Mouse (Mus musculus): Measurements from ENCODE around the gene Vps26a. TPM values are rescaled to one million over a fixed set of nuclear protein-coding genes. Genes with fewer than 3 reads are reported as not detected.

Gene Vps26a
- polyA plus RNA-seq (2015; fragmentation: Nextera tagmentation; extraction: Ambion mirVana), result 43.3 and 49.1 TPM in 2 replicates

GRCm38 (mm10) chr10:62486618-62487415, at the start of gene Vps26a:
TSS of gene Vps26a (minus strand) at chr10:62486805.

DNA sequence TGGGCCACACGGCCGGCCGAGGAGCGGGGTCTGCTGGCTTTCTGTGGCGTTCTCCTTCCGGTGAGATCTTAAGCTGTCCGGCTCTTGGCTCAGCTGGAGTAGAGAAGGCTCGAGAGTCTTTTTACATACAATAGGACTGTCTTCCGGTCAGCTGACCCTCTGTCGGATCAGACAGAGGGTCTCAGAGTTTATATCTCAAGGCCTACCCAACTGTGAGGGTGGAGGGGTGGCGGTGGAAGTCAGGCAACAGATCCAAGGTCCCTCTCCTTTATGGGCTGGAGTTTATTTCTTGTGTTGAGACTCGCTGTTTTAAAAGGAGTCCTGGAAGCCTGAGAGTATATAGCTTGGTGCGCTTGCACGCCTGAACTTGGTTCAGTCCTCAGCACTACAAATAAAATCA, 40.7 kb upstream of the Vps26a start, which contains the start of gene Srgn:
Gene Srgn (minus strand): TSS at position 101 of the 400 bp plus-strand sequence.

GRCm38 (mm10) chr10:62449364-62450279, 37.0 kb downstream of the Vps26a start, which contains the start of the genes 4930507D05Rik and Supv3l1:
TSS of gene 4930507D05Rik (plus strand) at chr10:62449489.
TSS of gene Supv3l1 (minus strand) at chr10:62449738.

GRCm38 (mm10) chr10:62422255-62422654, 64.3 kb downstream of the Vps26a start, which contains the start of gene Hkdc1:
TSS of gene Hkdc1 (minus strand) at chr10:62422491.

Other genes starting within 250 kb of the Vps26a start
- gene Tacr2, start 234.4 kb downstream of the Vps26a start, polyA plus RNA-seq (2015; fragmentation: Nextera tagmentation; extraction: Ambion mirVana), result 2.5 and 3.9 TPM in 2 replicates
- gene Hk1, start 106.9 kb downstream of the Vps26a start, polyA plus RNA-seq (2015; fragmentation: Nextera tagmentation; extraction: Ambion mirVana), result 52.6 and 57.2 TPM in 2 replicates
- 0.17 and 0.28 TPM in 2 replicates for gene Hkdc1, start 64.3 kb downstream of the Vps26a start, polyA plus RNA-seq (2015; fragmentation: Nextera tagmentation; extraction: Ambion mirVana)
- gene 4930507D05Rik, start 37.3 kb downstream of the Vps26a start, polyA plus RNA-seq (2015; fragmentation: Nextera tagmentation; extraction: Ambion mirVana), result 0.08 and 0.25 TPM in 2 replicates
- 11.6 and 12.2 TPM in 2 replicates for gene Supv3l1, start 37.1 kb downstream of the Vps26a start, polyA plus RNA-seq (2015; fragmentation: Nextera tagmentation; extraction: Ambion mirVana)
- 51.5 and 423 TPM in 2 replicates for gene Srgn, start 40.6 kb upstream of the Vps26a start, polyA plus RNA-seq (2015; fragmentation: Nextera tagmentation; extraction: Ambion mirVana)
- 16.7 and 20.4 TPM in 2 replicates for gene Kif1bp, start 91.7 kb upstream of the Vps26a start, polyA plus RNA-seq (2015; fragmentation: Nextera tagmentation; extraction: Ambion mirVana)
- 10.8 and 13.6 TPM in 2 replicates for gene Ddx21, start 115.5 kb upstream of the Vps26a start, polyA plus RNA-seq (2015; fragmentation: Nextera tagmentation; extraction: Ambion mirVana)
- gene Ddx50, start 164.4 kb upstream of the Vps26a start, polyA plus RNA-seq (2015; fragmentation: Nextera tagmentation; extraction: Ambion mirVana), result 79.9 and 107 TPM in 2 replicates
- 0.55 and 0.79 TPM in 2 replicates for gene Stox1, start 239.3 kb upstream of the Vps26a start, polyA plus RNA-seq (2015; fragmentation: Nextera tagmentation; extraction: Ambion mirVana)

Data from urinary bladder, postnatal 0 days (tissue).